Mouse (Mus musculus): ENCODE results near the gene Oxa1l.

The Oxa1l gene

GRCm38 (mm10) chr14:54370595-54370994 is 10.0 kb downstream of the Oxa1l start:
- no peak for DNase-seq (ENCODE audit: low spot score in 2 of 2)

GRCm38 (mm10) chr14:54371460-54371859 is 10.8 kb downstream of the Oxa1l start:
- DNase-seq (ENCODE audit: low spot score in 2 of 2) = no peak

- DNase-seq (ENCODE audit: low spot score in 2 of 2) = no peak
These were observed 12.3 kb downstream of the Oxa1l start for GRCm38 (mm10) chr14:54372923-54373322.

GRCm38 (mm10) chr14:54375916-54376315 is 15.3 kb downstream of the Oxa1l start:
- peak; percentile 20 to 24 for DNase-seq (ENCODE audit: low spot score in 2 of 2)

- no peak for DNase-seq (ENCODE audit: low spot score in 2 of 2)
These were observed 16.5 kb downstream of the Oxa1l start for GRCm38 (mm10) chr14:54377166-54377565.

- DNase-seq (ENCODE audit: low spot score in 2 of 2) = no peak
These were observed 18.9 kb downstream of the Oxa1l start for GRCm38 (mm10) chr14:54379571-54379970.

- no peak for DNase-seq (ENCODE audit: low spot score in 2 of 2)
These were observed 20.0 kb downstream of the Oxa1l start for GRCm38 (mm10) chr14:54380616-54381015.

- no peak for DNase-seq (ENCODE audit: low spot score in 2 of 2)
These were observed 21.2 kb downstream of the Oxa1l start for GRCm38 (mm10) chr14:54381816-54382215.

GRCm38 (mm10) chr14:54382641-54383040 is 22.0 kb downstream of the Oxa1l start:
- no peak for DNase-seq (ENCODE audit: low spot score in 2 of 2)

GRCm38 (mm10) chr14:54383355-54383771 is 22.7 kb downstream of the Oxa1l start:
- DNase-seq (ENCODE audit: low spot score in 2 of 2) = no peak

- no peak for DNase-seq (ENCODE audit: low spot score in 2 of 2)
These were observed 23.8 kb downstream of the Oxa1l start for GRCm38 (mm10) chr14:54384396-54384795.

- no peak for DNase-seq (ENCODE audit: low spot score in 2 of 2)
These were observed 25.5 kb downstream of the Oxa1l start for GRCm38 (mm10) chr14:54385968-54386618.

GRCm38 (mm10) chr14:54387546-54387945 is 26.9 kb downstream of the Oxa1l start:
- no peak for DNase-seq (ENCODE audit: low spot score in 2 of 2)

GRCm38 (mm10) chr14:54390843-54391242 is 30.2 kb downstream of the Oxa1l start:
- no peak for DNase-seq (ENCODE audit: low spot score in 2 of 2)

- no peak for DNase-seq (ENCODE audit: low spot score in 2 of 2)
These were observed 33.2 kb downstream of the Oxa1l start for GRCm38 (mm10) chr14:54393794-54394193.

GRCm38 (mm10) chr14:54394309-54394708 is 33.7 kb downstream of the Oxa1l start:
- DNase-seq (ENCODE audit: low spot score in 2 of 2) = no peak

GRCm38 (mm10) chr14:54396685-54397084 is 36.1 kb downstream of the Oxa1l start:
- no peak for DNase-seq (ENCODE audit: low spot score in 2 of 2)

- DNase-seq (ENCODE audit: low spot score in 2 of 2) = no peak
These were observed 37.4 kb downstream of the Oxa1l start for GRCm38 (mm10) chr14:54397872-54398527.

- no peak for DNase-seq (ENCODE audit: low spot score in 2 of 2)
These were observed 37.9 kb downstream of the Oxa1l start for GRCm38 (mm10) chr14:54398528-54398916.

GRCm38 (mm10) chr14:54398921-54399382 is 38.3 kb downstream of the Oxa1l start:
- DNase-seq (ENCODE audit: low spot score in 2 of 2) = no peak

- no peak for DNase-seq (ENCODE audit: low spot score in 2 of 2)
These were observed 41.1 kb downstream of the Oxa1l start for GRCm38 (mm10) chr14:54401723-54402122.

GRCm38 (mm10) chr14:54408336-54409056 is 47.9 kb downstream of the Oxa1l start:
- no peak for DNase-seq (ENCODE audit: low spot score in 2 of 2)
